Mouse (Mus musculus) ES-E14 (cell line): ENCODE measurements around the gene Rbp2. TPM values are rescaled to one million over a fixed set of nuclear protein-coding genes. Genes with fewer than 3 reads are reported as not detected.

Experiments used
- DNase-seq: peaks from one replicate; pipeline ENCODE4 v3.0.0-alpha.2; 2013; ENCODE audit warnings: low read depth, low spot score
- H3K27ac ChIP-seq: 2 replicates; pipeline ENCODE4 v1.5.1; 2012; ENCODE audit warnings: low read depth, mild to moderate bottlenecking, low read length, moderate library complexity, mixed read lengths; ENCODE audit not compliant: poor library complexity, insufficient read depth, severe bottlenecking
- H3K36me3 ChIP-seq: 2 replicates; pipeline ENCODE4 v1.6.1; 2012; ENCODE audit warnings: mild to moderate bottlenecking, low read length, moderate library complexity, mixed read lengths; ENCODE audit not compliant: control insufficient read depth, poor library complexity, insufficient read depth, severe bottlenecking
- H3K4me1 ChIP-seq, 2 experiments: fragments of 150-350 bp in 1 of 2; sonication (generic) in 1 of 2; 2 replicates each; pipeline ENCODE4 v1.6.1; 2012; ENCODE audit warnings: low read length in 2 of 2, mild to moderate bottlenecking in 1 of 2, mixed read lengths in 1 of 2; ENCODE audit not compliant: control insufficient read depth in 2 of 2, insufficient read depth in 2 of 2, poor library complexity in 1 of 2
- H3K4me3 ChIP-seq, 2 experiments: fragments of 150-350 bp in 1 of 2; sonication (generic) in 1 of 2; 2 replicates each; pipeline ENCODE4 v1.5.1; 2012; ENCODE audit warnings: low read length in 2 of 2, low read depth in 1 of 2, mild to moderate bottlenecking in 1 of 2, mixed read lengths in 1 of 2; ENCODE audit not compliant: insufficient read depth in 1 of 2, poor library complexity in 1 of 2, severe bottlenecking in 1 of 2
- H3K9ac ChIP-seq: 2 replicates; pipeline ENCODE4 v1.6.1; 2012; ENCODE audit warnings: low read depth, mild to moderate bottlenecking, low read length, mixed read lengths; ENCODE audit not compliant: poor library complexity, insufficient read depth, severe bottlenecking
- H3K9me3 ChIP-seq: fragments of 150-350 bp; sonication (generic); 2 replicates; pipeline ENCODE4 v1.6.1; 2012; ENCODE audit warnings: low read depth, mild to moderate bottlenecking, low read length; ENCODE audit not compliant: control insufficient read depth, insufficient read depth
- CHD2 ChIP-seq: IDR thresholded peaks from 2 replicates; pipeline ENCODE4 v1.6.1; 2014; ENCODE audit warnings: mild to moderate bottlenecking, low read depth, low read length, inconsistent platforms
- HCFC1 ChIP-seq: IDR thresholded peaks from 2 replicates; pipeline ENCODE4 v1.6.1; 2012; ENCODE audit warnings: low read length, inconsistent platforms, borderline replicate concordance; ENCODE audit not compliant: insufficient read depth
- MAFK ChIP-seq: IDR thresholded peaks from 2 replicates; pipeline ENCODE4 v1.6.1; 2014; ENCODE audit warnings: mild to moderate bottlenecking, low read depth, low read length, inconsistent platforms; ENCODE audit not compliant: insufficient read depth
- ZC3H11A ChIP-seq: IDR thresholded peaks from 2 replicates; pipeline ENCODE4 v1.6.1; 2012; ENCODE audit warnings: low read depth, mild to moderate bottlenecking, inconsistent platforms, low read length, borderline replicate concordance
- ZNF384 ChIP-seq: IDR thresholded peaks from 2 replicates; pipeline ENCODE4 v1.6.1; 2012; ENCODE audit warnings: low read depth, low read length, inconsistent platforms
- in situ Hi-C, 2 experiments: fragments of 600-800 bp; cut with MboI; formaldehyde crosslinking; loops; one replicate each; pipeline ENCODE4 v1.15.1; 2025; ENCODE audit warnings: low sequenced_read_pairs in 2 of 2, inconsistent platforms in 1 of 2; ENCODE audit not compliant: unreplicated experiment in 2 of 2
- total RNA-seq: library from RNA; depleted of rRNA; stranded (reverse); fragments of 300-350 nt; gene quantifications from 2 replicates; pipeline ENCODE4 v1.2.3, GENCODE M21; 2012

Gene Rbp2
- total RNA-seq, 1 experiment = not detected

- Histone ChIP-seq H3K4me3 (no peak overlapping the region), H3K27ac (no peak overlapping the region), H3K9ac (no peak overlapping the region), H3K4me1 (no peaks in the 10 kb centered on the region; a peak in 1 of 4 replicates), H3K9me3 (no peaks in the 10 kb centered on the region), H3K36me3 (no peaks in the 10 kb centered on the region)
- no peak for DNase-seq
- in situ Hi-C loops = loop anchor here in 1 of 2 experiments (10.0 kb wide), 1 partner anchor 110 kb away; the partner anchor contains the start of gene Rbp1
- TF ChIP-seq HCFC1 (no peak), ZC3H11A (no peak), ZNF384 (no peak), CHD2 (no peak), MAFK (no peak)
Measured at GRCm38 (mm10) chr9:98534675-98535280, 48.9 kb downstream of the Rbp2 start.

DNA sequence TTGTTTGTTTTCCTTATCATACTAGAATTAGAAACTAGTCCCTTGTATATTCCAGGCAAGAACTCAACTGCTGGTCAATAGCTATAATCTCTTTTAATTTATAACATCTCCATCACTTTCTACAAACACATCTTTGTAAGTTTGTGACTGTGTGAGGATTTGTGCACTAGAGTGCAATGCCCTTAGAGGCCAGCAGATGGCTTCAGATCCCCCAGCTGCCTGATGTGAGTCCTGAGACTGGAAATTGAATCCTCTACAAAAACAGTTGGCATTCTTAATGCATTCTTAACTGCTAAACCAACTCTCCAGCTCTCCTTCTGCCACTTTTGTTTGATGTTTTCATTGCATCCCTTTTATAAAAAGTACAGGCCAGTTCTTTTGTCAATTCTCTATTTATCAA is 49.8 kb downstream of the Rbp2 start:
- no peaks in the 10 kb centered on the region for H3K36me3 ChIP-seq
- in situ Hi-C loops = loop anchor here in 1 of 2 experiments (10.0 kb wide), 1 partner anchor 111 kb away; the partner anchor contains the start of gene Rbp1
- H3K9me3 ChIP-seq = no peaks in the 10 kb centered on the region
- peak; percentile 31 for DNase-seq
- no peak overlapping the region for H3K4me3 ChIP-seq
- no peak overlapping the region for H3K27ac ChIP-seq
- H3K9ac ChIP-seq = no peak overlapping the region
- TF ChIP-seq HCFC1 = no peak
- TF ChIP-seq CHD2 = no peak
- no peak for TF ChIP-seq ZC3H11A
- no peak for TF ChIP-seq MAFK
- TF ChIP-seq ZNF384 = no peak
- no peaks in the 10 kb centered on the region; a peak in 1 of 4 replicates for H3K4me1 ChIP-seq

GRCm38 (mm10) chr9:98538017-98538712 is 52.2 kb downstream of the Rbp2 start:
- Histone ChIP-seq H3K4me3 (no peak overlapping the region; a peak in 1 of 4 replicates), H3K36me3 (no peaks in the 10 kb centered on the region), H3K4me1 (no peaks in the 10 kb centered on the region; a peak in 1 of 4 replicates), H3K9ac (no peak overlapping the region), H3K9me3 (no peaks in the 10 kb centered on the region), H3K27ac (no peak overlapping the region)
- DNase-seq = no peak
- in situ Hi-C loops = loop anchor here in 1 of 2 experiments (10.0 kb wide), 1 partner anchor 113 kb away; the partner anchor contains the start of gene Rbp1
- TF ChIP-seq ZNF384 (0 out of 2 replicates have a peak, but pooled peaks have one; percentile 34), HCFC1 (no peak)

DNA sequence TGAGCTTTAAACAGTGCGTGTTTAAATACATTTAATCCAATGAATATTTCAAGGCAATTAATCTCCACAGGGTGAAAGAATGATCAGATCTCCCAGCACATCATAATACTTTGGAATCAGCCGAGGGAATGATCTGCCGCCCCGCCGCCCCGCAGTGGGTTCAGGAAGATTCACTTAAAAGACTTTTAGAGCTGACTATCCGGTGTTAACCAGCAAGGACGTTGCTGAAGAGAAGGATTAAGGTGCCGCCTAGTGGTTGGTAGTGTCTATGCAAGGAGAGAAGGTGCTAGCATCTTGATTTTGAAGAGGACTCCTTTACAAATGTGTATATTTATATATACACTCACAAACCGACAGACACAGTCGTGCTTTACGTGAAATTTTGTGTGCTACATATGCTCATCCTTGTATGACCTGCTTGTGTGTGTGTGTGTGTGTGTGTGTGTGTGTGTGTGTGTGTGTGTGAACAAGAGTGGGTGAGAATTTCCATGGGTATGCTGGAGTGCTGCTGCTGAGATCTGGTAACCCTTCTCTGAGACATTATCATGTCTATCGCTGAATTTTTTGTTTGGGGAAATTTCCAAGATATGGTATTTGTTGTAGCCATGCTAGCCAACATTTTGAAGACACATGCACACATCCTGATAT is 52.9 kb downstream of the Rbp2 start:
- Histone ChIP-seq H3K4me1 (no peaks in the 10 kb centered on the region; a peak in 1 of 4 replicates), H3K27ac (no peak overlapping the region), H3K36me3 (no peaks in the 10 kb centered on the region), H3K9ac (no peak overlapping the region), H3K4me3 (no peak overlapping the region; a peak in 1 of 4 replicates), H3K9me3 (no peaks in the 10 kb centered on the region)
- in situ Hi-C loops = loop anchor here in 1 of 2 experiments (10.0 kb wide), 1 partner anchor 114 kb away; the partner anchor contains the start of gene Rbp1
- TF ChIP-seq ZC3H11A (peak; percentile 22; the same call in 1 of the 2 replicates), CHD2 (no peak), ZNF384 (no peak), HCFC1 (no peak)
- peak; percentile 47 for DNase-seq
